Mouse (Mus musculus) forebrain, embryonic 12.5 days (tissue): ENCODE measurements around the gene Foxf1. TPM values are rescaled to one million over a fixed set of nuclear protein-coding genes. Genes with fewer than 3 reads are reported as not detected.
A peak's percentile ranks its signal among the peaks of the same experiment; 100 is the strongest.

ENCODE experiments used
- ATAC-seq: fragments of 200-750 bp; cut with Nextera tagmentation; 2 replicates; pipeline ENCODE4 v1.8.0; 2017; ENCODE audit warnings: moderate TSS enrichment; ENCODE audit not compliant: low FRiP score
- H3K27ac ChIP-seq: fragments of 300-500 bp; sonication (generic); 2 replicates; pipeline ENCODE4 v1.5.1; 2016; ENCODE audit warnings: mild to moderate bottlenecking
- H3K27me3 ChIP-seq: fragments of 300-500 bp; sonication (generic); 2 replicates; pipeline ENCODE4 v1.6.1; 2016; ENCODE audit warnings: mild to moderate bottlenecking
- H3K36me3 ChIP-seq: fragments of 300-500 bp; sonication (generic); replicated peaks from 2 replicates; pipeline ENCODE4 v1.6.1; 2016; ENCODE audit warnings: mild to moderate bottlenecking
- H3K4me1 ChIP-seq: fragments of 300-500 bp; sonication (generic); 2 replicates; pipeline ENCODE4 v1.6.1; 2016
- H3K4me2 ChIP-seq: fragments of 300-500 bp; sonication (generic); 2 replicates; pipeline ENCODE4 v1.6.1; 2016; ENCODE audit warnings: mild to moderate bottlenecking, moderate library complexity
- H3K4me3 ChIP-seq: fragments of 300-500 bp; sonication (generic); replicated peaks from 2 replicates; pipeline ENCODE4 v1.5.1; 2016; ENCODE audit warnings: mild to moderate bottlenecking
- H3K9ac ChIP-seq: fragments of 300-500 bp; sonication (generic); 2 replicates; pipeline ENCODE4 v1.6.1; 2016; ENCODE audit warnings: mild to moderate bottlenecking
- H3K9me3 ChIP-seq: fragments of 300-500 bp; sonication (generic); 2 replicates; pipeline ENCODE4 v1.6.1; 2016
- WGBS: fragments of 180-500 bp; shearing (Covaris S2); methylation state at CpG from one replicate; pipeline ENCODE4 v1.1.7; 2016; 5-methylcytosine and 5-hydroxymethylcytosine counted together
- polyA plus RNA-seq: library from polyadenylated mRNA; unstranded; fragments of >200 nt; fragmentation: Nextera tagmentation; extraction: Ambion mirVana; gene quantifications from 2 replicates; pipeline ENCODE4 v1.2.1, GENCODE M21; 2016

Gene Foxf1
- 0.08 and 1.0 TPM in 2 replicates for polyA plus RNA-seq

DNA sequence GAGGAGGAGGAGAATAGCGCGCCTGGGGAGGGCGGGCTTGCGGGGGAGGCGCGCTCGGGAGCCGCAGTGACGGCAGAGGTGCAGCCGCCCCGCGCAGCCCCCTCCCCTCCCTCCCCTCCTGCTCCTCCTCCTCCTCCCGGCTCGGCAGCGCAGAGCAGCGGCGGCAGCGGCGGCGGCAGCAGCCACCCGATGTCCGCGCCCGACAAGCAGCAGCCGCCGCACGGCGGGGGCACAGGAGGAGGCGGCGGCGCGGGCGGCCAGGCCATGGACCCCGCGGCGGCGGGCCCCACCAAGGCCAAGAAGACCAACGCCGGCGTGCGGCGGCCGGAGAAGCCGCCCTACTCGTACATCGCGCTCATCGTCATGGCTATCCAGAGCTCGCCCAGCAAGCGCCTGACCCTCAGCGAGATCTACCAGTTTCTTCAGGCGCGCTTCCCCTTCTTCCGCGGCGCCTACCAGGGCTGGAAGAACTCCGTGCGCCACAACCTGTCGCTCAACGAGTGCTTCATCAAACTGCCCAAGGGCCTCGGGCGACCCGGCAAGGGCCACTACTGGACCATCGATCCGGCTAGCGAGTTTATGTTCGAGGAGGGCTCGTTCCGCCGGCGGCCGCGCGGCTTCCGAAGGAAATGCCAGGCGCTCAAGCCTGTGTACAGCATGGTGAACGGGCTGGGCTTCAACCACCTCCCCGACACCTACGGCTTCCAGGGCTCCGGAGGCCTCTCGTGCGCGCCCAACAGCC lies at the start of gene Foxf1:
Gene Foxf1, plus strand, starts transcription at position 177 of the 742 bp plus-strand sequence.
- H3K27me3 ChIP-seq: peaks cover 99% of the 10 kb centered on the region
- peak within 1 kb of the TSS; percentile 47 for H3K4me3 ChIP-seq
- peak; percentile 39 for ATAC-seq
- H3K4me2 ChIP-seq: peak within 1 kb of the TSS; percentile 86
- no peaks in the 10 kb centered on the region for H3K36me3 ChIP-seq
- peak within 1 kb of the TSS; percentile 38; the same call in 1 of the 2 replicates for H3K9ac ChIP-seq
- no peak within 1 kb of the TSS for H3K27ac ChIP-seq
- no peaks in the 10 kb centered on the region for H3K9me3 ChIP-seq
- WGBS: under 1% methylated on average over 64 of the region's 83 CpGs
- H3K4me1 ChIP-seq: peaks cover 25% of the 10 kb centered on the region

GRCm38 (mm10) chr8:121035611-121036010 lies 48.6 kb upstream of the Foxf1 start:
- Histone ChIP-seq H3K27ac (no peak overlapping the region), H3K4me2 (no peak overlapping the region), H3K4me1 (no peaks in the 10 kb centered on the region), H3K36me3 (no peaks in the 10 kb centered on the region), H3K9ac (no peak overlapping the region), H3K4me3 (no peak overlapping the region), H3K27me3 (peaks cover 32% of the 10 kb centered on the region; the same call in 1 of the 2 replicates), H3K9me3 (no peaks in the 10 kb centered on the region)
- WGBS: 90% methylated on average over 8 of the region's 8 CpGs
- ATAC-seq: no peak

- Histone ChIP-seq H3K4me3 (no peak overlapping the region), H3K27me3 (0 out of 2 replicates have a peak, but pooled peaks cover 14% of the 10 kb centered on the region), H3K36me3 (no peaks in the 10 kb centered on the region), H3K27ac (no peak overlapping the region), H3K4me1 (no peaks in the 10 kb centered on the region), H3K9ac (no peak overlapping the region), H3K4me2 (no peak overlapping the region), H3K9me3 (no peaks in the 10 kb centered on the region)
- ATAC-seq: no peak
- WGBS: 67% methylated on average over 19 of the region's 19 CpGs
Observed at GRCm38 (mm10) chr8:121043719-121044440, 40.3 kb upstream of the Foxf1 start.

DNA sequence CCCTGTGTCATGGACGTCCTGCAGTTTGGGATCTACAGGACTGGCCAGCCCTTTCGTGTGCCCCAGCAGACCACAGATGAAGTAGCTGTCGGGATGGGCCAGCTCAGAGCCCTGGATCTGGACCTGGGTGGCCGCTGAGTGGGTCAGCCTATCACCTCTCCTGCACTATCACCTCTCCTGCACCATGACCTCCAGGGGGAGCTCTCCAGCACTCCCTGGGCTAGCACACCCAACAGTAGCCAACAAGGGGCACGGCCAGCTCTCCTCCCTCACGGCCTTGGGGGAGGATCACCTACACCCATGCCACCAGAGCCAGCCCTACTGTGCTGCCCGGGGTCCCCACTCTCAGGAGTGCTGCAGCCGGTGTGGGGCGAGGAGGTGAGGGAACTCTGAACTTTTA lies 36.7 kb upstream of the Foxf1 start:
- H3K9ac ChIP-seq: no peak overlapping the region
- ATAC-seq: no peak
- H3K4me2 ChIP-seq: no peak overlapping the region
- H3K27me3 ChIP-seq: peaks cover 17% of the 10 kb centered on the region
- no peaks in the 10 kb centered on the region for H3K9me3 ChIP-seq
- H3K4me1 ChIP-seq: no peaks in the 10 kb centered on the region
- no peaks in the 10 kb centered on the region for H3K36me3 ChIP-seq
- H3K27ac ChIP-seq: no peak overlapping the region
- WGBS: 68% methylated on average over 9 of the region's 9 CpGs
- no peak overlapping the region for H3K4me3 ChIP-seq

GRCm38 (mm10) chr8:121058081-121058480 lies 26.1 kb upstream of the Foxf1 start:
- H3K36me3 ChIP-seq: no peaks in the 10 kb centered on the region
- peaks cover 29% of the 10 kb centered on the region for H3K27me3 ChIP-seq
- no peak overlapping the region for H3K4me2 ChIP-seq
- H3K4me1 ChIP-seq: no peaks in the 10 kb centered on the region
- no peak overlapping the region for H3K9ac ChIP-seq
- 72% methylated on average over 9 of the region's 9 CpGs for WGBS
- no peak overlapping the region for H3K27ac ChIP-seq
- ATAC-seq: no peak
- H3K9me3 ChIP-seq: no peaks in the 10 kb centered on the region
- H3K4me3 ChIP-seq: no peak overlapping the region

- Histone ChIP-seq H3K9ac (no peak overlapping the region), H3K4me3 (no peak overlapping the region), H3K27ac (no peak overlapping the region), H3K36me3 (no peaks in the 10 kb centered on the region), H3K27me3 (peaks cover 25% of the 10 kb centered on the region), H3K9me3 (no peaks in the 10 kb centered on the region), H3K4me2 (no peak overlapping the region), H3K4me1 (peaks cover 7% of the 10 kb centered on the region)
- 75% methylated on average over 7 of the region's 7 CpGs for WGBS
- ATAC-seq: 0 out of 2 replicates have a peak, but pooled peaks have one; percentile 23
Observed at GRCm38 (mm10) chr8:121059098-121059497, 25.1 kb upstream of the Foxf1 start.

DNA sequence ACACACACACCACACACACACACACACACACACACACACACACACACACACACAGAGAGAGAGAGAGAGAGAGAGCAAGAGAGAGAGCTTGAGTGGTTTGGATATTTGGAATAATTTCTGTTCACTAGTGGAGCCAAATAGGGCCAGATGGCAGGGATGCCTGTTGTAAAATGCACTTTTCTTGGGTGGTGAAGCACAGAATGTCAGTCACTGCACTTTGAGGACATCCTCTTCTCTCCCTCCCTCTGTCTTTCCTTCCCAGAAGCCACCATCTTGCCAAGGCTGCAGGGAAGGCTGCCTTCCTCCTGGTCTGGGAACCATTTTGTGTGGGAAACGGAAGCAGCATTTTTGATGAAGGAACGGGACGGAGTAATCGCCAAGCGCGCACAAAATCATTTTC lies 21.7 kb upstream of the Foxf1 start:
- H3K36me3 ChIP-seq: no peaks in the 10 kb centered on the region
- no peak overlapping the region for H3K4me2 ChIP-seq
- H3K4me1 ChIP-seq: peaks cover 8% of the 10 kb centered on the region
- no peak overlapping the region for H3K27ac ChIP-seq
- H3K27me3 ChIP-seq: peaks cover 42% of the 10 kb centered on the region
- ATAC-seq: no peak
- 89% methylated on average over 6 of the region's 6 CpGs for WGBS
- no peaks in the 10 kb centered on the region for H3K9me3 ChIP-seq
- H3K4me3 ChIP-seq: no peak overlapping the region
- H3K9ac ChIP-seq: no peak overlapping the region

GRCm38 (mm10) chr8:121063649-121064048 lies 20.5 kb upstream of the Foxf1 start:
- WGBS: 30% methylated on average over 13 of the region's 13 CpGs

DNA sequence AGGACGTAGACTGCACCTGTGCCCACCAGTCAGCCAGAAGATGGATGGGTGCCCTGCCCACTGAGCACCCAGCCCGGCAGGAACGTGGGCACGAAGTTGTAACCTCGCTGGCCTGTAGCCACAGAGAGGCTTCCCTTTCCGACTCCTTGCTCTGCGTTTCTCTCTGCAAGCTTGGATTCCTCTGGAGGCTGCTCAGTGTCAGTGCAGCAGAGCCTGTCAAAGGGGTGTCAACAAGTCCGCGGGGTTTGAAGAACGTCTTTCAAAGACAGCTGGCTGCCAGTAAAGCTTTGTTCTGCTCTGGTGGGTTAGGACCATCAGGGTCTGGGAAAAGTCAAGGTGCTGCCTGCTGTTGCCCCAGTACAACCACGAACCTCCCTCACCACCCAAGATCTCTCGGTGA lies 12.7 kb upstream of the Foxf1 start:
- H3K27ac ChIP-seq: no peak overlapping the region
- WGBS: 3% methylated on average over 12 of the region's 12 CpGs
- no peak overlapping the region for H3K9ac ChIP-seq
- no peak overlapping the region for H3K4me2 ChIP-seq
- no peak overlapping the region for H3K4me3 ChIP-seq
- ATAC-seq: no peak
- peaks cover 91% of the 10 kb centered on the region for H3K27me3 ChIP-seq
- H3K4me1 ChIP-seq: peaks cover 12% of the 10 kb centered on the region
- H3K9me3 ChIP-seq: no peaks in the 10 kb centered on the region
- no peaks in the 10 kb centered on the region for H3K36me3 ChIP-seq

More at GRCm38 (mm10) chr8:121063649-121064048, 20.5 kb upstream of the Foxf1 start:
- H3K4me1 ChIP-seq: peaks cover 8% of the 10 kb centered on the region
- H3K9me3 ChIP-seq: no peaks in the 10 kb centered on the region
- no peak overlapping the region for H3K4me2 ChIP-seq
- H3K27ac ChIP-seq: no peak overlapping the region
- peaks cover 44% of the 10 kb centered on the region for H3K27me3 ChIP-seq
- no peak overlapping the region for H3K9ac ChIP-seq
- H3K36me3 ChIP-seq: no peaks in the 10 kb centered on the region
- H3K4me3 ChIP-seq: no peak overlapping the region
- ATAC-seq: no peak

DNA sequence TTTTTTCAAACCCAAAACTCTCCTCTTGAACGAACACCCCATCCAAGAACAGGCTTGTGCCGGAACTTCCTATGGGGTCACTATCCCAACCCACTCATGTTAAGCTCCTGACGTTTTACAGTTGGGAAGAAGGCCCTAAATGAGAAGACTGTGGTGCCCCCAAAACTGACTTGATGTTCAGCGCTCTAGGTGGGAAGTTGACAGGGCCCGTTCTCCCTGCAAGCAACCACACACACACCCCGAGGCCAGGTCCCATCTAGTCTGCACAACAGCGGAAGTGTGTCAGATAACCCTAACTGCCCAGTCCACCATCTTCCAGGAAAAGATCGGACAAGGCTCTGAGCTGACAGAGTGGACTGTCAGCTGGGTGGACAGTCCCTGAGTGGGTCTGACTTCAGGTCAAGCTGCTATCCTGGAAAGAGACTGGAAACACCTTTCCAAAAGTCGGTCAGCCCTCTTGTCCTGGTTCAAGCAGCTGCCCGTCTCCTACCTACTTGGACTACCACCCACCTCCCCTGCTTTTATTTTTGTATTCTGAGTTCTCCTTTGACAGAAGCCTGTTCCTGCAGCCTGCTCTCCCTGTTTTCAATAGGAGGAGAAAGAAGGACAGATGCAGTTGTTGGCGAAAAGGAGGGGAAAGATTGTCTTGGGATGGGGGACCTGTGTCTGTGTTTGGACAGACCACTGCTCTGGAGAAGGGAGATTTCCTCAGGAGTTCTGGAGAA lies 11.6 kb upstream of the Foxf1 start:
- no peak overlapping the region for H3K4me2 ChIP-seq
- WGBS: 7% methylated on average over 11 of the region's 11 CpGs
- H3K9me3 ChIP-seq: no peaks in the 10 kb centered on the region

DNA sequence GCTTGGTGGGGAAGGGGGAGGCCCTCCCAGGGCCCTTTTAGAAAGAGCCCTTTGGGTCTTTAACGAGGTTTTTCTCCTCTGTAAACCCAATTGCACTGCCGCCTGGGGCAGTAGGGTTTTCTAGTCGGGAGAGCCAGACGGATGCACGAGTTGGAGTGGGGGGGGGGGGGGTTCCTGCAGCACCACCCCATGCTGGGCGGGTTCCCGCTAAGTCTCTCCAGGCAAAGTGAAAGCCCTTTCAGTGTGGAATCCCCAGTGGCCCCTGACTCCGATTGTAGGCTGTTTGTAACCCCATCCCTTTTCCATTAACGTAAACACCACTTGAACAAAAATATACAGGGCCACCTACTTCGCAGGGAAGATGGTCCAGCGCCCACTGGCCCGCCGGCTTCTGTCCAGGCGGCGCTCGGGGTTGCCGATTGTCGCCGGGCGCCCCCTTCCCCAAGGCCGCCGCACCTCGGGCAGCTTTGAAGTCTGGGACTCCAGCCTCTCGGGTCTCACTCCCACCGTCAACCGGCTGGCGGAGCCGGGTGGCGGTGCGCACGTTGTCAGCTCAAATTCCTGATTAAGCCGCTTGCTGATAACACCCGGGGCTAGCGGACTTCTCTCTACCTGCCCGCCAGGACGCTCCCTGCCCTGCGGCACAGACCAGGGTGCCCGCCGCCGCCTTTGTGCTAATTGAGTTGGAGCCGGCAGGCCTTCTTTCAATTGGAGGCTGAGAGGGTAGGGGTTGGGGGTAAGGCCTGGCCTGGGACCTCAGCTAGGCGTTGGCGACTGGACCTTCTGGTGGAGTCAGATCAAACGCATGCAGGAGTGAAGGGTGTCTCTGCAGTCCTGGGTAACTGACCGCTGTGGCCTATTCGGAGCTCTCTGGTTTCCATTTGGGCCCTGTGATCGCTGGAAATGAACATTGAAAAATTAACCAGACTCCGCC lies 10.7 kb upstream of the Foxf1 start:
- H3K27me3 ChIP-seq: peaks cover 100% of the 10 kb centered on the region
- H3K27ac ChIP-seq: no peak overlapping the region
- no peak for ATAC-seq
- H3K9ac ChIP-seq: no peak overlapping the region
- WGBS: under 1% methylated on average over 48 of the region's 48 CpGs
- no peaks in the 10 kb centered on the region for H3K36me3 ChIP-seq
- H3K9me3 ChIP-seq: no peaks in the 10 kb centered on the region
- peak overlapping the region; percentile 17; the same call in 1 of the 2 replicates for H3K4me3 ChIP-seq
- H3K4me1 ChIP-seq: peaks cover 12% of the 10 kb centered on the region
- no peak overlapping the region for H3K4me2 ChIP-seq

More for the DNA sequence above, 11.6 kb upstream of the Foxf1 start:
- Histone ChIP-seq H3K4me1 (peaks cover 12% of the 10 kb centered on the region), H3K36me3 (no peaks in the 10 kb centered on the region), H3K9ac (no peak overlapping the region), H3K4me3 (no peak overlapping the region), H3K27me3 (peaks cover 95% of the 10 kb centered on the region), H3K27ac (no peak overlapping the region)
- ATAC-seq: no peak
